Mouse (Mus musculus) gastrocnemius, postnatal 4 days (tissue): Measurements from ENCODE around the gene Ubxn6. TPM values are rescaled to one million over a fixed set of nuclear protein-coding genes. Genes with fewer than 3 reads are reported as not detected.
"Not testable (repeated sequence)": the region's sequence is repeated elsewhere in the genome, so short reads cannot be mapped to it uniquely, and the experiment has no call there.

ENCODE experiments used
- DNase-seq, 2 experiments: peaks; one replicate each; pipeline ENCODE4 v3.0.0; 2021 to 2022; ENCODE audit warnings: low spot score in 2 of 2, mixed read lengths in 2 of 2
- total RNA-seq, 2 experiments: library from RNA; stranded (reverse); gene quantifications; 2 replicates each; pipeline ENCODE4 v1.2.3; 2021

Ubxn6 gene
- total RNA-seq, 2 experiments from 2014 or later = 45.7 to 46.1 TPM

- peak in 1 of 2 experiments; percentile 15 for DNase-seq
Measured at GRCm38 (mm10) chr17:56102927-56103326, 28.1 kb upstream of the Ubxn6 start.

DNA sequence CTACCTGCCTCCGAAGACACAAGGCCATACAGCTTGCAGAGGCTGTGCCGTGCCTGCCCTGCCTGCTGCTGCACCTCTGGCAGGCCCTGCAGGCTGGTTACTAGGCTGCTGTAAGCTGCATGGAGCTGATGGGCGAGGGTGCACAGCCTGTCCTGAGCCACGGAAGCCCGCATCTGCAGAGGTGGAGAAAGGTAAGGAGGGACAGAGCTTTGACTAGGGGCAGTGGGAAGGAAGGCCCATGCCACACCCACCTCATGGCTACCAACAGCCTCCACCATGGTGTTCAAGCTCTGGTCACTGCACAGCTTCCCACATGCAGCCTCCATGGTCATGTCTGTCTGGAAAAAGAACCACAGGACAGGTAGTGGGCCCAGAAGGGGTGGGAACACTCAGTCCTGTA is 27.3 kb upstream of the Ubxn6 start:
- no peak for DNase-seq

DNA sequence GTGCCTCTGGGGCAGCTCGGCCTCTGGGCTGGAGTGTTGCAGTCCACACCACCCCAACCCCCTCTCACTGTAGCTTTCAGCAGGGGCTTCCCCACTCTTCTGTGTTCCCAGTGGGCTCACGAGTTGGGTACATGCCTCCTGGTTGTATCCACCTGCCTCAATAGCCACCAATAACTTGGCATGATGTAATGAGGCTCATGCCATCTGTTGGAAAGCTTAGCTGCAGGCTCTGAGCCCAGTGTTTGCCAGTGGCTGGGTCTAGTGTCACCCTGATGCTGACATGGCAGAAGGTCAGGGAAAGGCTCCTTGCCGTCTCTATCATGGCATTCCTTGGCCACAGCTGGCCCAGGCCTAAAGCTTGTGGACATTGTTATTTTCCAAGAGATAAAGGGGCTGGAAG is 26.0 kb upstream of the Ubxn6 start:
- no peak for DNase-seq

DNA sequence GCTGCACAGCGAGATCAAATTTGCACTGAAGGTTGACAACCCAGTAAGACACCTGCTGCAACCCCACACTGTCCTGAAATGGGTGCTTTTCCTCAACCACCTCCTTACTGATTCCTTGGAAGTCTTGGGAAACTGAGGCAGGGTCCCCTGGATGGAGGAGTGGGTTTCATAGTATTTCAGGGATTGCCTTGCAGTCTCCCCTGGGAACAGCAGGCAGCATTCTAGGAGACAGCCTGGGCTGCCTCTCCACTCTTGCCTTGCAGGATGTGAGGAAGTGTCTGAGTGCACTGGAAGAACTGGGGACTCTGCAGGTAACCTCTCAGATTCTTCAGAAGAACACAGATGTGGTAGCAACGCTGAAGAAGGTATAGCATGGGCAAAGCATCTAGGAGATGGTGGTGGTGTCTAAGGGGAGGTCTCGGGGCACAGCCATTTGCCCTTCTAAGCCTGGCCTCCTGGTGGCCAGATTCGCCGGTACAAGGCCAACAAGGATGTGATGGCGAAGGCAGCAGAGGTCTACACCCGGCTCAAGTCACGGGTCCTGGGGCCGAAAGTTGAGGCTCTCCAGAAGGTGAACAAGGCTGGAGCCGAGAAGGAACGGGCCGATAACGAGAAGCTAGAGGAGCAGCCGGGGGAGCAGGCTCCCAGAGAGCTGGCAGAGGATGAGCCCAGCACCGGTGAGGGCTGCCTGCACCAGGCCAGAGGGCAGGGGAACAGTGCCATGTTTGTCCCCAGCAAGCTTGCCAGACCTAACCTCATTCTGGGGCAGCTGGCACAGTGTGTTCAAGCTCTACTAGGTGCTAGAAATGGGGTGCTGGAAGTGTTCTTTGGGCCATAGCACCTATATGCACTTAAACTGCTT is 24.1 kb upstream of the Ubxn6 start:
- DNase-seq = no peak

GRCm38 (mm10) chr17:56098180-56098579 is 23.4 kb upstream of the Ubxn6 start:
- no peak for DNase-seq

- DNase-seq = no peak
Measured at GRCm38 (mm10) chr17:56096883-56097282, 22.1 kb upstream of the Ubxn6 start.

DNA sequence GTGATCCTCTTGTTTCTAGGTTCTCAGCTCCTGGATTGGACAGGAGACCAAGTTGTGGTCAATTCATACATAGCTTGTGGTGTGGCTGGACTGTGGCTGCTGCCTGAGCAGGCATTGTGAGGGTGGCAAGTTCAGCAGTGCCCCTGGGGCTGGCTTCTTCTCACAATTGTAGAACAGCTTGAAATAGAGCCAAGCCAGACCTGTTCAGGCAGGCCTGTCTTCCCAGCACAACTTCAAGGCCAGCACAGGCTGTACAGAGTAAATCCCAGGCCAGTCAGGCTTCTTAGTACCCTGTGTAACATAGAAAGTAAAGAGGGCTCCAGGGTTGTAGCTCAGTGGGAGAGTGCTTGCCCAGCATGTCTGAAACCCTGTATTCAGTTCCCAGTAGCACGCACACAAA is 18.0 kb upstream of the Ubxn6 start:
- DNase-seq = no peak

- no peak for DNase-seq
Measured at GRCm38 (mm10) chr17:56092312-56092711, 17.5 kb upstream of the Ubxn6 start.

DNA sequence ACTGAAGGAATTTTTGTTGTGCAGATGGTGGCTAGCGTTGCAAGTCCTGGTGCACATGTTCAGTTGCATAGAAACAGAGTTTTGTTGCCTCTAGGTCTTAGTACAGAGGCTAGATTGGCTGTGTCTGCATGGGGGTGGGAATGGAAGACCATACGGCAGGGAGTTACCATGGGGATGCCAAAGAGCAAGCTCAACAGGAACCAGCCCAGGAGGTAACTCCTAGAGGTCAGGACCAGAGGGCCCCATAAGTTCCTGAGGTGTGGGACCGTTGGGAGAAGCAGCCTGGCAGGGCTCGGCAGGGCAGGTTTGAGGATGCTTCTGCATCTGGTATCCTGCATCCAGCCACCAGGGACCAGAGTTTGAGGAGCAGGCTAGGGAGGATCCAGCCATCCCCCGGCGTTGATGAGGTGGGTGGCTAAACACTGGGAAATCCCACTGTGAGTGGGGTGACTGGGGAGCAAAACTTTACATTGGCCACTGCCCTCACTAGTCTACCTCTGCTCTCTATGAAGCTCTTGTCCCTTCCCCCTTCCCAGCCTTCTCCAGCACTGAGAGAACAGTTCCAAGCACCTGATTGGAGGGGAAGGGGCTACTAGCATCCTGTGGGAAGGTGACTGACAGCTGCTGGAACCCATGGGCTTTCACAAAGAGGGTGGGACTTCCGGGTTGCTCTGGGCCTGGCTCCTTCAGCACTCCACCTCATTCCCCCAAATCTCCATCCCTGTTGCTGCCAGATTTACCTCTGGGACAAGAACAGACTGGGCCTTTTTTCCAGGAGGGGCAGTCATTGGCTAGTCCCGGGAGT is 6.2 kb upstream of the Ubxn6 start:
- DNase-seq = no peak

DNA sequence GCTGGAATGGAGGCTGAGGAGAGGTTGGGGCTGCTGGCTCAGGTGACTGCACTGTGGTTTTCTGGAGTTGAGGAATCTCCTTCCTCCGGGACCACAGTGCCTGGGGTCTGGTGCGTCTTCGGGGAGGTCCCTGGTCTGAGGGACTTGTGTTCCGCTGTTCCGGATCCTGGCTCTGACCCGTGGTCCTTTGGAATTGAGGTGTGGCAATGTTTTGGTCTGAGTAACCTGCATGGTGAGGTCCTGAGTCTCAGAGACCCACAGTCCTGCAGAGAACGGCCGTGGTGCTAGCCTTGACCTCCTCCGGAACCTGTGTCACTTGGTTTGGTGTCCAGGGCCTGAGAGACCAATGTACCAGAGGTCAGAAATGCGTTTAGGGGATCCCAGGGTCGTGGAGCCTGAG is 5.1 kb upstream of the Ubxn6 start:
- DNase-seq = no peak

DNA sequence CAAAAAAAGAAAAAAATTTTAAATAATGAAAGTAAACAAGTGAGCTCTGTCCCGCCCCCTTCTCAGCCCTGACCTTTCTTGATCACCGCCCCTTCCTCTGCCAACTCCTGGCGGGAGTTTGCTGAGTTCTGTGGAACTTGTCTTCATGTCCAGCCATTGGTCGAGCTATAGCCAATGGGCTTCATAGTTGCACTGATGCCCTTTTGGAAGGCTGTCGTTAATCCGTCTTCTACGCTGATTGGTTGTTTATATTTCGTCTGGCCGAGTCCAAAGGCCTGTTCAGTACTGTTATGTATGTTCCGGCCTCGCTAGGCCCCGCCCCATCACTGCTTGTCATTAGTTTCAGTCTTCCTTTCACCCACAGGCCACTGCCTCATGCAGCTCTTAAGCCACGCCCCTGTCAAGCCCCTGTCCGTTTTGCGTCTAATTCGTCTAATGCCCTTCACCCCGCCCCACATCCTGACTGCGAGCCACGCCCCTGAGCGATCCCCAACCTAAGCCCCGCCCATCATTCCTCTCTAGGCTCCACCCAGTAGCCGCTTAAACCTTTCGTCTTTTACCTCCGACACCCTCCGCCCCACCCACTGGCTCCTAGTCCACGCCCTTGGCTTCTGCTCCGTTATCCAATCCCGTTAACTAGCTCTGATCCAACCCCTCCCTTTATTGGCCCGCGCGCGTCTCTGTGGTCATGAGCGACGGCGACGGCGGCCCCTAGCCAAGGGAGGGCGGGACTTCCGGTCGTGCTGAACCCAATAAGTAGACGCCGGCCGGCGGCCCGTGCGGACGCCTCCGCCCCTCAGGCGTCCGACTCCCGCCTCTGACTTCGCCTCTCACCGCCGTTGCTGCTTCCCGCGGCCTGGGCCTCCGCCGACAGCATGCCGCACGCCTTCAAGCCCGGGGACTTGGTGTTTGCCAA is 4.3 kb upstream of the Ubxn6 start, which contains the start of gene Hdgfl2:
Gene Hdgfl2 (plus strand): TSS at position 755 of the 916 bp plus-strand sequence.
- DNase-seq = peak; percentile 99 to 100

DNA sequence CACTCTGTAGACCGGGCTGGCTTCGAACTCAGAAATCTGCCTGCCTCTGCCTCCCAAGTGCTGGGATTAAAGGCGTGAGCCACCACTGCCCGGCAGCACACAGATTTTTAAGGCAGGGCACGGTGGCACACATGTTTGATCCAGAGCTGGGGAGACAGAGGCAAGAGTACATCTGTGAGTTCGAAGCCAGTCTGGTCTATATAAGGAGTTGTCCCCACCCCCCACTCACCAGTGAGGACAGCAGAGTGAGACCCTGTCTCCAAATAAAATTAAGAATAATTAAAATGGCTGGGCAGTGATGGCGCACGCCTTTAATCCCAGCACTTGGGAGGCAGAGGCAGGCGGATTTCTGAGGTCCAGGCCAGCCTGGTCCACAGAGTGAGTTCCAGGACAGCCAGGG is 3.5 kb upstream of the Ubxn6 start:
- DNase-seq = not testable (repeated sequence)

DNA sequence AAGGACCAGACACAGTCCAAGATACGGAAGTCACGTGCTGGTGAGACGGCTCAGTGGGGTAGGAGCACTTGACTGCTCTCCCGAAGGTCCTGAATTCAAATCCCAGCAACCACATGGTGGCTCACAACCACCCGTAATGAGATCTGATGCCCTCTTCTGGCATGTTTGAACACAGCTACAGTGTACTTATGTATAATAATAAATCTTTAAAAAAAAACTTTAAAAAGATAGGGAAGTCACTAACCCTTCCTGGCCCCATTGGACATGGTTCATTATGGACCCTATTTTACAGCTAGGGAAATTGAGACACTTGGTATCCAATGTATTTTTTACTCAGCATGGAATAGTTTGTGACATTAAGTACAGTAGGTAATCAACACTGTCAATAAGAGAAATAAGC is 2.7 kb upstream of the Ubxn6 start:
- DNase-seq = no peak

DNA sequence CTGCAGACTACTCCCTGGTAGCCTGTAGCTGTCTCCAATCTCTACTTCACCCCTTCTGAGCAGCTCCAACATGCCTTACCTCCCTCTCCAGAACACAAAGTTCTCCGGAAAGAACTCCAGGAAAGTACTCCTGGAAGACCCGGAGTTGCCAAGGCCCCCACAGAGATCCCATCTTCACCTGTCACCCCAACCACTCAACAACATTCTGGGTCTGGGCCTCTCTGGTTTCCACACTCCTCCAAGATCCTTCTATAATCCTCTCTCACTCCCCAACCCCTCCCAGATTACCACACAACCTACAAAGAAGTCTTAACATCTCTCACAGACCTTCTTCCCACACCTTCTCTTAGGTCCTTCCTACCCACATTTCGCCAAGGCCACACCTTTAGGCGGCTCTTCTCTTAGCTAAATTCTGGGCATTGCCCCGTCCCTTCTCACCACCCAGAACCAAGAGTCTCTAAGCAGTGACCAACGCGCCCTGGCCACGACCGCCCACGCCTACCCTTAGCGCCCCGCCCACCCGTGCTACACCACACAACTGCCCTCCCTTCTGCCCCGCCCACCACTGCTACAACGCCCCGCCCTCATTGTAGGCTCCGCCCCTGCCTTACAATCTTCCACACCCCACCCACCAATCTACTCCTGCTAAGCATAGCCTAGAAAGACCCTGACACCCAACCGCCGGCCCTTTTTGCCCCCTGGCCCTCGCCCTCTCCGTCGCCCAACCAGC is 566 bp downstream of the Ubxn6 start:
- peak; percentile 75 to 88 for DNase-seq

- no peak for DNase-seq
Measured at GRCm38 (mm10) chr17:56072243-56072642, 2.6 kb downstream of the Ubxn6 start.

DNA sequence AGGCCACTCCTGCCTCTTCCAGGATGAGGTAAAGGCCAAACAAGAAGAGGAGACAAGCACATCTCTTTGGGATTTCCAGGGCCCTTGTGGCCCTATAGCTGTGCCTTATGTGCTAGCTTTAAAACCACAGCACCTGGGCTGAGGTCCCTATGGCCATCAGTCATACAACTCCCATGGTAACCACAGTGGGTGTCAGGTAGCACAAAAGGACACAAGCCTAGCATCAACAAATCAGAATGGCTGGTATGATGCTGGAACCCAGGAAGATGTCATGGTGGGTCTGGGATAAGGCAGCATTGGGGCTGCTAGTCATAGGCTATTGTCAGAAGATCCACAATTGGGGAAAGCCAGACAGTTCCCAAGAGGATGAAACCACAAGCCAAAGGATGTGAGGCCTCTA is 3.7 kb downstream of the Ubxn6 start:
- DNase-seq = no peak

DNA sequence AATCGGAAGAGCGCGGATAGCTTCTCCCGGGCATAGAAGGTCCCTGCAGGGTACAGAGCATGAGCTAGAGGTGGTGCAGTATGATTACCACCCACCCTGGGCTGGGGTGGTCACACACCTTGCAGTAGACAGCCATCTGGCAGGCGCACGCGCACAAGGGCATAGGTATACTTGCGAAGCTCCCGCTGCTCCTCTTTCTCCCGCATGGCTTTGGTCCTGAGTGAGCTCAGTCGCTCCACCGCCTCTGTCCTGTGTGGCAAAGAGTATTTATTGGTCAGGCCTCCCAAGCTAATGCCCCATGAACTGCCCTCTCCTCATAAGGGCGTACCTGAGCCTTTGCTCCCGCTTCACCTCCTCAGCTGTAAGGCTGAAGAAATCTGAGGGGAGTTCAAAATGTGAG is 5.8 kb downstream of the Ubxn6 start:
- no peak for DNase-seq

- no peak for DNase-seq
Measured at GRCm38 (mm10) chr17:56066451-56066850, 8.4 kb downstream of the Ubxn6 start.

GRCm38 (mm10) chr17:56065715-56066114 is 9.1 kb downstream of the Ubxn6 start:
- not testable (repeated sequence) for DNase-seq

DNA sequence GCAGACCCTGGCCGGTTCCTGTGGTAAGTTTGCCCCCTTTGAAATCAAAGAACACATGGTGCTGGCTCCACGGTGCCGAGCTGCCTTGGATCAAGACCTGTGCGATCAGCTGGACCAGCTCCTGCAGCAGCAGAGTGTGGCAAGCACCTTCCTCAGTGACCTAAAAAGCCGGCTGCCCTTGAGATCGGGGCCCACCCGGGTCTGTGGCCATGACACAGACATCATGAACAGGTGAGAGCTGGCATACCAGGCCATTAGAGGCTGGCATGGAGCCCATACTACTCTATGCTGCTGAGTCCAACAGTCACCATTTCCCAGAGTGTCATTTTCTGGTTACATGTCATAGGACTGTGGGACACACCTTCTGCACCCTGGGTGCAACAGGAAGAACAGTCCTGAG is 12.7 kb downstream of the Ubxn6 start:
- DNase-seq = no peak
